Mouse (Mus musculus): ENCODE results near the gene Rph3al.

DNA sequence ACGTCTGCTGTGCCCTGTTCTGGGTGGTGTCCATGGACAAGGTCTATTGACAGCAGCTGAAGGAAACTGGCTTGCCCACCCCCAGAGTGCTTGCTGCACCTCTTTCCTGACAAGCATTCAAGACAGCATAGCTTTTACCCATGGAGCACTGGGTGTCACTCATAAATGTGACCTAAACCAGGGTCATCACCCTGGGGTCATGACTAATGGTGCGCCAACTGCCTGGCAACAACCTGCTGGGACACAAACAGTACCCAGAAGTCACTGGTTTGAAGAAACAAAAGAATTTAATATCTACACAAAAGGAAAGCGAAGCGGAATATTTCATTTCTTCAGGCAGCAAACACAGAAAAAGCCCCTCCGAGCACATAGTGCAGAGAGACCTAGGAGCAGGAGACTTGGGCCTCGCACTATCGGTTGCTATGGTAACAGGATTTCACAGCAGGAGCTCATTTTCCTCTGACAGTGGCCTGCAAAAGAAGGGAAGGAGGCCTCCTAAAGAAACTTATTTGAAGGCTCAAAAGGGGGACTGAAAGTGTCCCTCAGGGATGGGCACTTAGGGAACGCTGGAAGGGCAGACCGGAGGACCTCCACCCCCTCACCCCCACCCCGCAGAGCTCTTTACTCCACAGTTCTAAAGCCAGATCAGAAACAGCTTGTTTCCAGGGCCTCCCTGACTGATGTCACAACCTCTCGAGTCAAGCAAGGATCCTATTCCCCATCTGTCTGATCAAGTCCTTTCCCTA lies 25.7 kb upstream of the Rph3al start:
- TF ChIP-seq CHD2 (IDR thresholded peaks at IDR 0.05; ENCODE audit: low read depth, low read length) (no peak), MAFK (IDR thresholded peaks at IDR 0.05; ENCODE audit: insufficient read depth, low read depth, low read length) (no peak)
